Mouse (Mus musculus): Measurements from ENCODE around the gene Epha1. TPM values are rescaled to one million over a fixed set of nuclear protein-coding genes. Genes with fewer than 3 reads are reported as not detected.
A peak's percentile ranks its signal among the peaks of the same experiment; 100 is the strongest.

Gene Epha1
- polyA plus RNA-seq, 1 experiment from 2014 or later, result 8.2 TPM

GRCm38 (mm10) chr6:42391796-42392330 lies 18.8 kb upstream of the Epha1 start:
- Histone ChIP-seq H3K27ac (ENCODE audit: low read length) (peak overlapping the region; percentile 53; the same call in 1 of the 2 replicates), H3K4me1 (ENCODE audit: insufficient read depth, low read length) (peaks cover 12% of the 10 kb centered on the region), H3K9ac (replicated peaks; ENCODE audit: low read length) (no peak overlapping the region), H3K4me3 (ENCODE audit: low read length) (no peak overlapping the region), H3K9me3 (ENCODE audit: low read length) (no peaks in the 10 kb centered on the region), H3K4me2 (replicated peaks; ENCODE audit: low read depth, low read length) (no peak overlapping the region), H3K36me3 (ENCODE audit: insufficient read depth, low read length) (no peaks in the 10 kb centered on the region), H3K27me3 (ENCODE audit: insufficient read depth, low read length) (no peaks in the 10 kb centered on the region)
- WGBS, result 21% methylated on average over 2 of the region's 2 CpGs
- ATAC-seq (ENCODE audit: low FRiP score, low TSS enrichment), result peak; percentile 93

- Histone ChIP-seq H3K27ac (ENCODE audit: low read length) (no peak overlapping the region), H3K4me2 (replicated peaks; ENCODE audit: low read depth, low read length) (no peak overlapping the region), H3K4me3 (ENCODE audit: low read length) (no peak overlapping the region), H3K4me1 (ENCODE audit: insufficient read depth, low read length) (peaks cover 8% of the 10 kb centered on the region; the same call in 1 of the 2 replicates), H3K36me3 (ENCODE audit: insufficient read depth, low read length) (no peaks in the 10 kb centered on the region), H3K9ac (replicated peaks; ENCODE audit: low read length) (no peak overlapping the region), H3K9me3 (ENCODE audit: low read length) (no peaks in the 10 kb centered on the region), H3K27me3 (ENCODE audit: insufficient read depth, low read length) (no peaks in the 10 kb centered on the region)
- ATAC-seq (ENCODE audit: low FRiP score, low TSS enrichment), result no peak
- 54% methylated on average over 4 of the region's 4 CpGs for WGBS
These were observed 12.6 kb upstream of the Epha1 start for GRCm38 (mm10) chr6:42385635-42386034.

- Histone ChIP-seq H3K27me3 (ENCODE audit: insufficient read depth, low read length) (no peaks in the 10 kb centered on the region), H3K4me2 (replicated peaks; ENCODE audit: low read depth, low read length) (no peak overlapping the region), H3K27ac (ENCODE audit: low read length) (no peak overlapping the region), H3K36me3 (ENCODE audit: insufficient read depth, low read length) (no peaks in the 10 kb centered on the region), H3K4me1 (ENCODE audit: insufficient read depth, low read length) (peaks cover 8% of the 10 kb centered on the region; the same call in 1 of the 2 replicates), H3K4me3 (ENCODE audit: low read length) (no peak overlapping the region), H3K9ac (replicated peaks; ENCODE audit: low read length) (no peak overlapping the region), H3K9me3 (ENCODE audit: low read length) (no peaks in the 10 kb centered on the region)
- 89% methylated on average over 5 of the region's 5 CpGs for WGBS
- ATAC-seq (ENCODE audit: low FRiP score, low TSS enrichment), result no peak
These were observed 10.3 kb upstream of the Epha1 start for GRCm38 (mm10) chr6:42383360-42383759.

DNA sequence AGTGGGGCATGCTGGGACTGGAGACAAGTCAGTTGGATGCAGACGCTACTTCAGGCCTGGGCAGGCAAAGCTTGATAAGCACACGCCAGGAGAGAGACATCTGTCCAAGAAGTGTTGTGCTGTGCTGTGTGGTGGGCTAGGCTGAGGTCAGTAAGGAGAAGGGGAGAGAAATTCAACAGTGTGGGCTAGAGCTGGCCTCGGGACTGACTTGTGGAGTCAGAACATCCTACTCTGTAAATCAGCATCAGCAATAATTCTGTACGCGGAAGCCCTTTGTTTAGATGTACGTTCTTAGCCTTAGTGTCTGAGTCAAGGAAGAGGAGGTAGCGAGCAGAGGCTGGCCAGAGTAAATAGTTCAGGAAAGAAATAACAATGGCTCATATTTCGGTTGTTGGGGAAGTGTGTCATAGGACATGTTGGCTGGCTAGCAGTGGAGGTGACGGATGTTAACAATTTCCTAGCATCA lies 8.9 kb upstream of the Epha1 start:
- Histone ChIP-seq H3K4me3 (ENCODE audit: low read length) (no peak overlapping the region), H3K9me3 (ENCODE audit: low read length) (no peaks in the 10 kb centered on the region), H3K9ac (replicated peaks; ENCODE audit: low read length) (no peak overlapping the region), H3K4me1 (ENCODE audit: insufficient read depth, low read length) (peaks cover 8% of the 10 kb centered on the region; the same call in 1 of the 2 replicates), H3K4me2 (replicated peaks; ENCODE audit: low read depth, low read length) (no peak overlapping the region), H3K36me3 (ENCODE audit: insufficient read depth, low read length) (no peaks in the 10 kb centered on the region), H3K27ac (ENCODE audit: low read length) (peak overlapping the region; percentile 77), H3K27me3 (ENCODE audit: insufficient read depth, low read length) (no peaks in the 10 kb centered on the region)
- ATAC-seq (ENCODE audit: low FRiP score, low TSS enrichment), result peak; percentile 74
- WGBS, result 20% methylated on average over 9 of the region's 9 CpGs

GRCm38 (mm10) chr6:42381221-42381620 lies 8.2 kb upstream of the Epha1 start:
- ATAC-seq (ENCODE audit: low FRiP score, low TSS enrichment), result no peak
- H3K4me1 ChIP-seq (ENCODE audit: insufficient read depth, low read length), result peaks cover 11% of the 10 kb centered on the region; the same call in 1 of the 2 replicates
- 77% methylated on average over 2 of the region's 2 CpGs for WGBS
- no peak overlapping the region for H3K9ac ChIP-seq (replicated peaks; ENCODE audit: low read length)
- no peaks in the 10 kb centered on the region for H3K36me3 ChIP-seq (ENCODE audit: insufficient read depth, low read length)
- H3K27me3 ChIP-seq (ENCODE audit: insufficient read depth, low read length), result no peaks in the 10 kb centered on the region
- H3K9me3 ChIP-seq (ENCODE audit: low read length), result no peaks in the 10 kb centered on the region
- no peak overlapping the region for H3K27ac ChIP-seq (ENCODE audit: low read length)
- no peak overlapping the region for H3K4me3 ChIP-seq (ENCODE audit: low read length)
- no peak overlapping the region for H3K4me2 ChIP-seq (replicated peaks; ENCODE audit: low read depth, low read length)

DNA sequence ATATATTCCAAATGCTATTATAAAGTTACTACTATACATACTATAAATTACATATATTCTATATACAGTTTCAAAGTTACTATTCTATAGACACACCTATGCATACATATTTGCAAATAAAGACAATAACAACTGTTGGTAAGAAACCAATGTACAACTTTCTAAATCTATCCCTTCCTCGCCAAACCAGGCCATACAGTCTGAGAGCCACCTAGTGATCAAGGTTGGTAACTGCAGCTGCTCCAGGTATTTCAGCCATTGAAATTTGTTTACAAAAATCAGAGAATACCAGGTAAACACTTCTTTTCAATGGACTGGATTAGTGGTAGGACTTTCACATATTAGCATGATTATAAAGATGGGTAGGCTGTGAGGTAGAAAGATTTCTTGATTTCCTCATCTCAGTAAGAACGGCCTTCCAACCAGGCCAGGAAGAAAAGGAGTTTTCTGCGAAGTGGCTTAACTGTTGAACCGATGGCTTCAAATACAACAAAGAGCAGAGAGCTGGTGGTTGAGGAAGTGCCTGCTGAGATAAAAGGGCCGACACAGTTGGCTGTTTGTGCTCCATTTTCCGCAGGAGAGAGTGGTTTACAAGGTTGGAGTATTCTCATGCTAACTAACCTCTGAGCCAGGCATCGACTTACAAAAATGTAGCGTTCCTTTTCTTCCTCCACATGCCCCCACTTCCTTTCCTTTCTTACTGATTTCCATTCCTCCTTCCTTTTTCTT lies 7.5 kb upstream of the Epha1 start:
- H3K9me3 ChIP-seq (ENCODE audit: low read length), result no peaks in the 10 kb centered on the region
- no peak overlapping the region for H3K4me3 ChIP-seq (ENCODE audit: low read length)
- no peak overlapping the region for H3K27ac ChIP-seq (ENCODE audit: low read length)
- 19% methylated on average over 8 of the region's 8 CpGs for WGBS
- H3K4me1 ChIP-seq (ENCODE audit: insufficient read depth, low read length), result peaks cover 11% of the 10 kb centered on the region; the same call in 1 of the 2 replicates
- ATAC-seq (ENCODE audit: low FRiP score, low TSS enrichment), result no peak
- H3K4me2 ChIP-seq (replicated peaks; ENCODE audit: low read depth, low read length), result no peak overlapping the region; the same call in 1 of the 2 replicates
- H3K36me3 ChIP-seq (ENCODE audit: insufficient read depth, low read length), result no peaks in the 10 kb centered on the region
- no peaks in the 10 kb centered on the region for H3K27me3 ChIP-seq (ENCODE audit: insufficient read depth, low read length)
- no peak overlapping the region for H3K9ac ChIP-seq (replicated peaks; ENCODE audit: low read length)

GRCm38 (mm10) chr6:42379551-42379950 lies 6.5 kb upstream of the Epha1 start:
- no peak for ATAC-seq (ENCODE audit: low FRiP score, low TSS enrichment)
- H3K9me3 ChIP-seq (ENCODE audit: low read length), result no peaks in the 10 kb centered on the region
- H3K36me3 ChIP-seq (ENCODE audit: insufficient read depth, low read length), result no peaks in the 10 kb centered on the region
- H3K4me3 ChIP-seq (ENCODE audit: low read length), result no peak overlapping the region
- H3K27ac ChIP-seq (ENCODE audit: low read length), result no peak overlapping the region
- H3K9ac ChIP-seq (replicated peaks; ENCODE audit: low read length), result no peak overlapping the region
- peaks cover 11% of the 10 kb centered on the region; the same call in 1 of the 2 replicates for H3K4me1 ChIP-seq (ENCODE audit: insufficient read depth, low read length)
- 55% methylated on average over 3 of the region's 3 CpGs for WGBS
- H3K4me2 ChIP-seq (replicated peaks; ENCODE audit: low read depth, low read length), result no peak overlapping the region
- H3K27me3 ChIP-seq (ENCODE audit: insufficient read depth, low read length), result no peaks in the 10 kb centered on the region

GRCm38 (mm10) chr6:42377280-42377679 lies 4.2 kb upstream of the Epha1 start:
- Histone ChIP-seq H3K4me2 (replicated peaks; ENCODE audit: low read depth, low read length) (no peak overlapping the region), H3K9ac (replicated peaks; ENCODE audit: low read length) (no peak overlapping the region), H3K9me3 (ENCODE audit: low read length) (no peaks in the 10 kb centered on the region), H3K4me3 (ENCODE audit: low read length) (no peak overlapping the region), H3K4me1 (ENCODE audit: insufficient read depth, low read length) (peaks cover 23% of the 10 kb centered on the region), H3K27ac (ENCODE audit: low read length) (no peak overlapping the region), H3K27me3 (ENCODE audit: insufficient read depth, low read length) (no peaks in the 10 kb centered on the region), H3K36me3 (ENCODE audit: insufficient read depth, low read length) (no peaks in the 10 kb centered on the region)
- 86% methylated on average over 5 of the region's 5 CpGs for WGBS
- no peak for ATAC-seq (ENCODE audit: low FRiP score, low TSS enrichment)

DNA sequence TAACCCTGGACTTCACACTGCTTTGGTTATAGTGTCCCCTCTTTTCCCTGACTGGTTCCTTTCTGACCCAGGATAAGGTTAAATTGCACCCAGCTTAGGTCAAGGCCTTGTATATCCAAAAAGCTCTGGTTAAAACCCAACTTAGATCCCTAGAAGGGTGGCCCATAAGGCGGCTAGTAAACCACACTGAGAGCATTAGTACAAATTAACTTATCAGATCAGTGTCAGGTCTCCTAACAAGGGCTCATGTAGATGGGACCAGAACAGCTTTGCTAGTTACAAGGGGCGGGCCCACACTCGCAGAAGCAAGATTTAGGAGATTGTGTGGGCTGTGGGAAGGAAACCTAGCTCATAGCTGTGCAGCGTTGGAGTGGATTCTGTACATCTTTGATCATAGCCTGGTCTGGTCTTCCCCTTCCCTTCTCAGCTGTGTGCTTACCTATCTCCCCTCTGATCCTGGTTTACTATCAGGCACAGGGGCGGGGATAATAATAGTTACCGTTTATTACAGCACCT lies 3.5 kb upstream of the Epha1 start:
- Histone ChIP-seq H3K9me3 (ENCODE audit: low read length) (no peaks in the 10 kb centered on the region), H3K4me3 (ENCODE audit: low read length) (no peak overlapping the region), H3K4me1 (ENCODE audit: insufficient read depth, low read length) (peaks cover 24% of the 10 kb centered on the region), H3K27ac (ENCODE audit: low read length) (peak overlapping the region; percentile 30; the same call in 1 of the 2 replicates), H3K9ac (replicated peaks; ENCODE audit: low read length) (no peak overlapping the region), H3K27me3 (ENCODE audit: insufficient read depth, low read length) (no peaks in the 10 kb centered on the region), H3K36me3 (ENCODE audit: insufficient read depth, low read length) (no peaks in the 10 kb centered on the region), H3K4me2 (replicated peaks; ENCODE audit: low read depth, low read length) (no peak overlapping the region)
- 63% methylated on average over 6 of the region's 6 CpGs for WGBS
- no peak for ATAC-seq (ENCODE audit: low FRiP score, low TSS enrichment)

- no peaks in the 10 kb centered on the region for H3K36me3 ChIP-seq (ENCODE audit: insufficient read depth, low read length)
- WGBS, result 46% methylated on average over 4 of the region's 4 CpGs
- ATAC-seq (ENCODE audit: low FRiP score, low TSS enrichment), result no peak
- H3K9me3 ChIP-seq (ENCODE audit: low read length), result no peaks in the 10 kb centered on the region
- peaks cover 23% of the 10 kb centered on the region for H3K4me1 ChIP-seq (ENCODE audit: insufficient read depth, low read length)
- no peaks in the 10 kb centered on the region for H3K27me3 ChIP-seq (ENCODE audit: insufficient read depth, low read length)
- H3K4me2 ChIP-seq (replicated peaks; ENCODE audit: low read depth, low read length), result no peak overlapping the region
- peak overlapping the region; percentile 30; the same call in 1 of the 2 replicates for H3K27ac ChIP-seq (ENCODE audit: low read length)
- H3K4me3 ChIP-seq (ENCODE audit: low read length), result no peak overlapping the region
- no peak overlapping the region for H3K9ac ChIP-seq (replicated peaks; ENCODE audit: low read length)
These were observed 2.9 kb upstream of the Epha1 start for GRCm38 (mm10) chr6:42376016-42376415.
